Mouse (Mus musculus) brown adipose tissue, adult 24 weeks (tissue): Measurements from ENCODE around the gene Ext2. TPM values are rescaled to one million over a fixed set of nuclear protein-coding genes. Genes with fewer than 3 reads are reported as not detected.
A peak's percentile ranks its signal among the peaks of the same experiment; 100 is the strongest.

ENCODE experiments used
- H3K27ac ChIP-seq: fragments of 200-500 bp; replicated peaks from 2 replicates; pipeline ENCODE4 v1.5.1; 2012; ENCODE audit warnings: low read depth, mild to moderate bottlenecking, low read length
- H3K4me1 ChIP-seq: fragments of 200-500 bp; 2 replicates; pipeline ENCODE4 v1.6.1; 2012; ENCODE audit warnings: low read length, mixed read lengths; ENCODE audit not compliant: control insufficient read depth, insufficient read depth, insufficient read length
- H3K4me3 ChIP-seq: fragments of 200-500 bp; 2 replicates; pipeline ENCODE4 v1.5.1; 2012; ENCODE audit warnings: low read depth, mild to moderate bottlenecking, low read length, moderate library complexity; ENCODE audit not compliant: insufficient read depth
- polyA plus RNA-seq: library from polyadenylated mRNA; stranded (reverse); fragments of >200 nt; gene quantifications from 2 replicates; pipeline ENCODE4 v1.2.4, GENCODE M21; 2012; ENCODE audit not compliant: missing spikeins, insufficient read depth, insufficient read length

The Ext2 gene
- polyA plus RNA-seq, 1 experiment, result 22.2 TPM

DNA sequence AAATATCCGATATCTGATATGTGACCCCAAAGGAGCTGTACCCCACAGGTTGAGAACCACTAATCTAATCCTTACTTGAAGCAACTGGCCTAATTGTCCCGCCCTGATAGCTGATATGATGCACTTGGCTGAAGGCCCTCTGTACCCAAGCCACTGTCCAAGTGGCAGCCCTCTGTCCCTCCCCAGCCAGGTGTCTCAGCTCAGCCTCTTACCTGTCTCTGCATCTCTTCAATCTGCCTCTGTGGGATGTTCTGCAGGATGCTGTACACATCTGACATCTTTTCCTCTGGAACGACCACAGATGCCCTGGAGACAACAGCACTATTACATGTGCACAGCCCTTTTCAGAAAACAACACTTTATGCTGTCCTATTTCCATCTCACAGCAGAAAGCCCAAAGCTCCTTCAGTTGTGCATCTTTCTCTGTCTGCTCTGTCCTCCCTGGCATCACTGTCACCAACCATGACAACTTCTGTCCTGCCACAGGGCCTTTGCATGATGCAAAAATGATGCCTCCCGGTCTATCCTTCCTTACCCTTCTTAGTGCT, 31.5 kb downstream of the Ext2 start:
- H3K4me3 ChIP-seq, result no peak overlapping the region
- peaks cover 6% of the 10 kb centered on the region; the same call in 1 of the 2 replicates for H3K4me1 ChIP-seq
- no peak overlapping the region; the same call in 1 of the 2 replicates for H3K27ac ChIP-seq

DNA sequence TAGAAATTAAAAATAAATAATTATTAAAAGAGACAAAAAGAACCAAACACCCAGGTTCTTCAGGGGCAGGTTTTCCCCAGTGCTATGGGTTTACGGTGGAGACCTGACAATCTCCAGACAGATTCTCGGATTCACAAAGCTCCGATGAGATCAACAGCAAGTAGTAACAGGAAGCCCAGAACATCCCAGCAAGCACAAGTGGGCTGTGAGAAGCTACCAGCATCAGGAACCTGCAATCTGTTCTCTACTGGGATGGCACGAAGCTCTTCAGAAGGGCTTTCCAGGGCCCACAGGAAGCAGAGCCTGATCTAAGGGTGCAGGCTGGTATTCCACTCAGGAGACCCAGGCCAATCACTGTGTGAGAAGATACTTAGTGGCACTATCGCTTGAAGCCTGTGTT, 33.8 kb downstream of the Ext2 start:
- Histone ChIP-seq H3K4me1 (peaks cover 6% of the 10 kb centered on the region; the same call in 1 of the 2 replicates), H3K4me3 (no peak overlapping the region), H3K27ac (no peak overlapping the region)

DNA sequence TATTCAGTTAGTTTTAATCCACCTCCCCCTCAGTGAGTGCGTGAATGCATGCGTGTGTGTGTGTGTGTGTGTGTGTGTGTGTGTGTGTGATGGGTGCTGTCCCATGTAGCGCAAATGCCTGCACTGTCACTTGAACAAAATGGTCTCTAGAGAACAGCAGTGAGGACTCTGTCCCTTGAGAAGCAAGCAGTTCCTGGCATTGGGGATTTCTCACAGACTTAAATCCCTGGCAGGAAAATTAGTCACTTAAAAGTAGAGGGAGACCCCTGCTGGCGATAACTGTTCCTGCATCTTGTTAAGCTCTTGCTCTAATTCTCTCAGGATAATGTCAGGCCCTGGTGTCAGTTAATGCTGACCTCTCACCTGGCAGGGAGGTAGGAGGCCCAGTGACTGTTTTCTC, 36.2 kb downstream of the Ext2 start:
- H3K4me3 ChIP-seq, result no peak overlapping the region
- H3K4me1 ChIP-seq, result no peaks in the 10 kb centered on the region
- H3K27ac ChIP-seq, result no peak overlapping the region

DNA sequence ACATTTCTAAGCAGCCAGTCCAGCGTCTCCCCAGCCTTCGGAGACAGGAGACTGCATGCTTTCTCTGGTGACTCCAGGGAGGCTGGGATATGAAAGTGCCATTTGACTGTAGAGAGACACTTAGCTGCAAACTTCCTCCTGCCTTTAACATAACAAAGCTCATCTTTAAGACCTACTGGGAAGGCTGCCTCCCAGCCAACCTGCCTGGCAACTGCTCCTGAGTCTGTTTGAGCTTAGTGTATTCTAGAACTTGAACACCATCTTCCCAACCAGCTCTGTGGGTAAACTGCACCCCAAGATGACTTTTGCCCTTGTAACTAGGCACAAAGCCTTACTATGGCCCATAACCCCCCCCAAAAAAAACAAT, 37.0 kb downstream of the Ext2 start:
- Histone ChIP-seq H3K4me1 (no peaks in the 10 kb centered on the region), H3K27ac (no peak overlapping the region)

DNA sequence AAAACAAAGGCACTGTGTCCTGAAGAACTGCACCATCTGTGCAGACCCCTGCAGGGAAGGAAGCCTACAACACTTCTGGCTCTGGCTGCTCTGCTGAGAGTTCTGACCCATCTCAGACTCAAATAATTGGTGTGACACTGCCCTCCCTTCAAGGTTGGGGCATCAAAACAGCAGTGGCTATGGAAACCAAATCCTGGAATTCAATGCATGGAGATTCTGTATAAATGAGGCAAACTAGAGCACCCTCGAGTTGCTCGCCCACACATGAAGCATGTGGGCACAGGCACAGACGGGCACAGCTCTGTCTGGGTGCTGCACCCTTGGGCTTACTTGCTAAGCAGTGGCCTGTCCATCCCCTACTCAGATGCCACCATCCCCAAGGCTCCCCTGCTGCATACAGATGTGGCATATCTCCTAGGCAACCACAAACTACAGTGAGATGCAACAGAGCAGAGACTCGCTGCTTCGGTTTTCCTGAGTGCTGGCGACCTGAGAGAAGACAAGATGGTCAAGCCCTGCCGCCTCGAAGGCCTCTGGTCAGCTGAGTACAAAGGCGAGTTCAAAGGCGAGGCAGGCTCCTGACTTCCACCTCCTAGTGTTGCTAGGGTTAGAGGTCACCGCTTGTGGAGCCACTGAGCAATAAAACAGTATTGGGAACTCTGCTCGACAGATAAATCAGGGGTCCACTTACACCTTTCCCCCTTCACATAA, 37.5 kb downstream of the Ext2 start:
- no peak overlapping the region for H3K4me3 ChIP-seq
- no peaks in the 10 kb centered on the region for H3K4me1 ChIP-seq
- H3K27ac ChIP-seq, result no peak overlapping the region

More for the DNA sequence above, 37.0 kb downstream of the Ext2 start:
- H3K4me3 ChIP-seq, result no peak overlapping the region

DNA sequence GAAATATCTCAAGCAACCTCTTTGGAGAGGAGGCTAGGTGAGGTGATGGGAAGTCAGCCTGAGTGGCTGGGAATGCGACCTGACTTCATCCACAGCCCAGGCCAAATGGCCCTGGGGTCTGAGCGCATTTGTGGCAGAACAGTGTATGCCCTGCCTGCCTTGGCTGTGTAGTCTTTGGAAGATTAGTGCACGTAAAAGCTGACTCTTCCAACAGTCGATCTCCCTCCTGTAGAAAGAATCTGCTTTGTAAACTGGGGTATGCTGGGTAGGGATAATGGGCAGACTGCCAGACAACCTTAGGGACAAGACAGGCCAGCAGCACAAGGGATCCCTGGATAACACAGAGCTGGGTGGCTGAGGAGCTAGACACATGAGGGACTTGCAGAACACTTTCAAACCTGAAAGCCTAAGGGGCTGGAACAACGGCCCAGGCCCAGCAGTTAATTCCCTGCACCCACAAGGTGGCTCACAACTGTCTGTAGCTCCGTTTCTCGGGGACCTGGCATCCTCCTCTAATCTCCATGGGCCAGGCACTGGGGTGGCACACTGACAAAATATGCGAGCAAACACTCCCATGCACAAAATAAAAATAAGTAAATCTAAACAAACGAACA, 38.3 kb downstream of the Ext2 start:
- Histone ChIP-seq H3K4me3 (no peak overlapping the region), H3K27ac (no peak overlapping the region), H3K4me1 (no peaks in the 10 kb centered on the region)

DNA sequence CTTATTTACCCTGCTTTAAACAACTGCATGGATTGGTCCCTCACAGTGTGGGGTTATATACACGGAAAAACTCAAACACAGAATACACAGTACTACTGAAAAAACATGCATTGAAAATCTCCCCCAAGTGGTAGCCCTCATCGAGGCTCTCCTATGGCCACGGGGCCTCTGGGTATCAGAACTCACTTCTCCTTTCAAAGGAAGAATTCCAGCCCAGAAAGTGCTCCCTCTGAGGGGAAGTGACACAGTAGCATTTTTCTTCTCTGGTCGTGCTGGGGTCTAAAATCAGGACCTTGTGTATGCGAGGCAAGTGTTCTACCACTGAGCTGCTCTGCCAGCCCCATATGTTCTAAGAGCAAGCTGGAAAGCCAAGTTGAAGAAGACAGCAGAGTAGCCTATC, 39.7 kb downstream of the Ext2 start:
- H3K27ac ChIP-seq, result no peak overlapping the region
- no peaks in the 10 kb centered on the region for H3K4me1 ChIP-seq
- H3K4me3 ChIP-seq, result no peak overlapping the region

DNA sequence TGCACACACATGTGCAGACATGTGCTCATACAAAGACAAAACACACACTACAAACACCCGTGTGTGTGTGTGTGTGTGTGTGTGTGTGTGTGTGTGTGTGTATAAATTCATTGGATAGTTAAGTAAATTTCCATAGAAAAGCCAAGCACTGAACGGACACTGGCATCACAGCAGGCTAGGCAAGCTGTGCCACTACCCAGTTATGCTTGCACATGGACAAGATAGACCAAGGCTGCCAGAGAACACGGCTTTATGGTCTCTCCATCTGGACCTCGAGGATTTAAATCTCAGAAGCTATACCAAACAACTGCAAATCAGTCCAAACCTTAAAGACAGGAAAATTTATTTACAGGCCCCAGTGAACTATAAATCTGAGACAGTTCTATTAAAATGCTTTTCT, 40.2 kb downstream of the Ext2 start:
- Histone ChIP-seq H3K4me3 (no peak overlapping the region), H3K4me1 (no peaks in the 10 kb centered on the region), H3K27ac (no peak overlapping the region)

DNA sequence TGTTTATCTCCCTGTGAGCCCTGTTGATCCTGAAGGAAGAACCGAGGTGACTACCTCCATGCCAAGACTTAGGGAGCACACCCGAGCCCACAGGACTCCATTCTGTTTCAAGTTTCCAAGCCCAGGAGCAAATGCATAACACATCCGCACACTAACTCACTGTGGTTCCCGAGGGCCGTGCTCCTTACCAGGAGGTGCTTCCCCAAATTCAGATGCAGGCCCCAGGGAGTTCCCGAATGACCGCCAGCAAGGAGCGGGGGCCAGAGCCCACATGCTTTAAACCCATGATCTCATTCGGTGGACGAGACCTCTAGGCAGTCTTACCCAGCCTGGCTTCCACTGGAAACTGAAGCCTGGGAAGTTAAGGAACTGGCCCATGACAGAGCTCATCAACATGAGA, 41.8 kb downstream of the Ext2 start:
- no peak overlapping the region for H3K27ac ChIP-seq
- H3K4me1 ChIP-seq, result peaks cover 11% of the 10 kb centered on the region
- no peak overlapping the region for H3K4me3 ChIP-seq

DNA sequence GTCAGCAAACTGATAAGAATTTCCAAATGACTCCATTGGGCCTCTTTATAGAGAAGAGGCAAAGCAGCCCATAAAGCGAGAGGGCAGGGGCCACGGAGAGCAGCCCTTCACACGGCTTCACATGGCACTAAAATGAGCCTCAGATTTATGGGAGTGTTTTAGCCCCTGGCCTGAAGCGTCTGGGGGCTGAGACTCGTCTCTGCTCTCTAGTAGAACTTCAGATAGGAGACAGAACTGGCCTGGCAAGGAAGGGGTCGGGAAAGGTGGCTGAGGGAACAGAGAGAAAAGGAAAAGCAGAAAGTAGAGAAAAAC, 42.5 kb downstream of the Ext2 start:
- H3K4me1 ChIP-seq, result peaks cover 11% of the 10 kb centered on the region
- H3K27ac ChIP-seq, result no peak overlapping the region
- no peak overlapping the region for H3K4me3 ChIP-seq

DNA sequence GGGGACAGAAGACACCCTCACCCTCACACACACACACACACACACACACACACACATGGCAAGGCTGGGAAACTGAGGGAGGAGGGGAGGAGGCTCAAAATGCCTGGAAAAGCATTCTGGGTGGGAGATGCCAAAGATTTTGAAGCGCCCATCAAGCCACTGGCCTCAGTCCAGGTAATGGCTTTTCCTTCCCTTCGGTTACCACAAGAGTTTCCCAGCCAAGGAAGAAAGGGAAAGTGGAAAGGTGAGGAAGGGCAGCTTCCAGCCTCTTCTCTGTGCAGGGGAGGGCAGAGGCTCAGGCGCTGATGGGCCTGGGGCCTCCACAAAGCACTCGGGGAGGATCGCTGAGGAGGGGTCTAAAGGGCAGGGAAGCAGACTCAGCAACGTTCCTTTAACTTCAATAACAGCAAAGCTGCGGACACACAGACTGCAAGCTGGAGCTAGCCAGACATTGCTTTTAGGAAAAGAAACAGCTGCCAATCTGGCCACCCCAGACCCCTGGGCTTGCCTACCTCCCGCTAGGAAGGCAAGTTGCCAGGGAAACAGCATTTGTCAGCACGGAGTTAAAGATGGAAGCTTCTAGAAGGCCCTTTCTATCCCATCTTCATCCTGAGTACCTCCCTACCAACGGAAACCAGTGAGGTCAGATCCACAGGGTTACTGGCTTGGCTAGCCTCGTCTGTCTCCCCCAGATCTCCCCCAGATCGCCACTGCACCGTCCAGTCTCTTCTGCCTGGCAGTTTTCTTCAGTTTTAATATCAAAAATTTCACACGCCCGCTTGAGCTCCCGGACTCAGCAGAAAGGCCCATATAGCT, 43.1 kb downstream of the Ext2 start:
- no peak overlapping the region for H3K4me3 ChIP-seq

DNA sequence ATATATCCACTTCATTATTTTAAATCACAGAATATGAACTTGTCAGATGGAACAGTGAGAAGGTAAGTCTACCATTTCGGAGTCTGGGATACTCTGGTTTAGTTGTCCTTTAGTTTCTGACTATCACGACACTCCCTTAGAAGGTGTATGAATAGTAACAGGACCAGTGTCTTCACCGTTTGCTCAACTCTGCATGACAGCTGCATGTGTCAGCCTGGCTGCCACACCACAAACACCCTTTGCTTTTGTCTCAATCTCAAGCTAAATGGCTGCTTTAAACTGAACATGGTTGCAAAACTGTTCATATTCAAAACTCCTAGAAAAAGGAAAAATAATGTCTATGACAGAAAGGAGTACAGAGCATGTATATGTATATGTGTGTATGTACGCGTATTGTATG, 43.8 kb downstream of the Ext2 start:
- peaks cover 21% of the 10 kb centered on the region for H3K4me1 ChIP-seq
- no peak overlapping the region for H3K4me3 ChIP-seq
- no peak overlapping the region for H3K27ac ChIP-seq

More for the DNA sequence above, 43.1 kb downstream of the Ext2 start:
- H3K27ac ChIP-seq, result no peak overlapping the region
- peaks cover 15% of the 10 kb centered on the region for H3K4me1 ChIP-seq

DNA sequence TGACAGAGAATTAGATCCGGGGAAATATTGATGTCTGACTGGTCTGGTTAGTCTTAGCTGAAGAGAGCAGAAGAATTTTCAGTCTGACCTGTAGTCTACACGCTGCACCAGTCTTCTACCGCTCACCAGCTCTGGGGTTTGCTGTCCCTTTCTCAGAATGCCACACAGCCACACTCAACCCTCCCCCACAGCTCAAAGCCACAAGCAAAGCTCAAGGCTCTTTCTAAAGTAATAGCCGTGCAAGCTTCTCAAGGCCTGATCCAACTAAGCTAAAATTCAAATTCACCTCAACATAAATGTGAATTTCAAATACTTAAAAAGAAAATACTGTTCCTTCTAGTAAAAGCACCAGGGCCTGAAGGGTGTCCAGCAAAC, 45.3 kb downstream of the Ext2 start:
- Histone ChIP-seq H3K4me3 (no peak overlapping the region), H3K27ac (peak overlapping the region; percentile 94), H3K4me1 (peaks cover 34% of the 10 kb centered on the region)

DNA sequence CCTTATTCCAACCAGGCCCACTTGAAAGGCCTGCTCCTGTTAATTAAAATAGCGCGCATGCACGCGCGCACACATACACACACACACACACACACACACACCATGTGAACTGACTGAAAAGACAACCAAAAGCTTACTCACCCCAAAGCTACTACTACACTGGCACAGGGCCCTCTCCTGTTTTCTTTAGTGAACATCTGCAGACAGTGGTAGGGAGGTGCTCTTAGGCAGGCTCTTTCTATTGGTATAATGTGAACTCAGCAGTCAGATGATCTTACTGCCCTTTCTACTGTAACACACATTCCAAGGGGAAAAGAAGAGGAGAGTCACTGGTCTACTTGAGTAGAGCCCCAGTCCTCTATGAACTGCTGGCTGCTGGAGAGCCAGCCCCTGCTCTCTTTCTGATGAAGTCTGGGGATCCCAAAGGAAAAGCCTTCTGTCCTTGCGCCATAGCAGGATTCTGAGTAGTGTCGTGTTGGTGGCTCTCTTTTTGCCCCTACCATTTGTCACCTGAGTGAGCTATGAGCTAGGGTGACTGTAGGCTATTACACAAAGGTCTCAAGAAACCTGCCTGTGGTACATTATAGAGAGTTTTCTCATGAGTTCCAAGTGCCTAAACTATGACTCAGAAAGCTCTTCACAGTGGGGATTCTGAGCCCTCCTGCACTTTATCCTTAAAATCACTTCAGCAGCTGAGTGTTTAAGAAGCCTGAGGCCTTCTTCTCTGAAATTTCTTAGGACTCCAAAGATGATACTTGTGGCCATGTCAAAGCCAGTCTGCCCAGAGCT, 45.9 kb downstream of the Ext2 start:
- peak overlapping the region; percentile 94 for H3K27ac ChIP-seq
- peaks cover 35% of the 10 kb centered on the region for H3K4me1 ChIP-seq
- no peak overlapping the region for H3K4me3 ChIP-seq

DNA sequence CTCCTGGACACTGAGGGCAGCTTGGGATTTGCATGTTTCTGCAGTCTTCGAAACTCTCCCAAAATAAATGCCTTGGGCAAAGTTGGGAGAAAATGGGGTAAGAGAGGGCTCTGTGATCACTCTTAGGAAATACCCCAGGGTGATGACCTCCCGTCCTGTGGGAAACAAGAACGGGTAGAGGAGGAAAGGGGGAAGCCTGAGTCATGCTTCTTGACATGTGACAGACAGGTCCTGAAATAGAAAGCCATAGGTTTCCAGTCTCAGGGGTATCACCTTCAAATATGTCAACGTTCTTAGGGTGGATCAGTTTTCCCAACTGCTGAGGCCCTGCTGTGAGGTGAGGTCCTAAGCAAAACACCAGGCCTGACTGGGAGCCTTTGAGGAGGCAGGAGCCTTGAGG, 46.9 kb downstream of the Ext2 start:
- H3K4me1 ChIP-seq, result peaks cover 35% of the 10 kb centered on the region
- peak overlapping the region; percentile 94 for H3K27ac ChIP-seq
- H3K4me3 ChIP-seq, result no peak overlapping the region
